Mouse (Mus musculus) right cerebral cortex, postnatal 25 days (tissue): ENCODE results near the gene Serinc3.
"Not testable (repeated sequence)": the region's sequence is repeated elsewhere in the genome, so short reads cannot be mapped to it uniquely, and the experiment has no call there.

Experiments
- DNase-seq: peaks from one replicate; pipeline ENCODE4 v3.0.0; 2022

Gene Serinc3

DNA sequence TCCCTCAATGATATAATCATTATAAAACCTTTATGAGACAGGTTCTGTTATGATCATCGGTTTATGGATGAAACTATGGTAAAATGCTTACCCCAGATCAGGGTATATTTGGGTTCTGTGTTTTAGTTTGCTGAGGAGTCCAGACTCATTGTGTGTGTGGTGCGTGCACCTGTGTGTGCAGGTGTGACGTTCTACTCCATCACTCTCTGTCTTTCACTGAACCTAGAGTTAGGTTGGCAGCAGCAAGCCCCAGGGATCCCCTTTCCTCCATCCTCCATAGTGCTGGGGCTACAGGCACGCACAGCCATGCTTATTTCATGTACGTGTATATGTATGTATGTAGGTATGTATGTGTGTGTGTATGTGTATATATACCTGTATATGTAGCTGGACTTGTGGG lies 17.1 kb upstream of the Serinc3 start:
- no peak for DNase-seq

DNA sequence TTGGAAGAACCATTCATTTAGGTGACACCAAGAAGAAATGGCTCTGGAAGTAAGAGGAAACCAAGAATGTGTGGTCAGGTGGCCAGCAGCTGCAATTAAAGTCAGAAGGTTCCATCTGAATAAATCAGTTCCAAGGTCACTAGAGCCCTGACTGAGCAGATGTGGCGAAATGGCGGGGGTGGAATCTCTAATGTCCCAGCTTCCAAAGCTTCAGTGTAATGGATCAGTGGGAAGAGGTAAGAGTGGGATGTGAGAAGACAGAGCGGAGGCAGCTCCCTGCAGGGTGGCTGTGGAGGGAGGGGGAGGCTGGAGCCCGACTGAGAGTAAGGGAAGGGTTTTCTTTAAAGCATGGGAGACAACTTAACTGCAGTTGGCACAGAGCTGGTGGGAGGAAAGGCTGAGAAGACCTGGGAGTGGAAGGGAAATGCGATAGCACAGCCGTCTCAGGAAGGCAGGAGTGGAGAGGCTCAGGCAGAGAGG lies 16.5 kb upstream of the Serinc3 start:
- DNase-seq = peak; percentile 70

DNA sequence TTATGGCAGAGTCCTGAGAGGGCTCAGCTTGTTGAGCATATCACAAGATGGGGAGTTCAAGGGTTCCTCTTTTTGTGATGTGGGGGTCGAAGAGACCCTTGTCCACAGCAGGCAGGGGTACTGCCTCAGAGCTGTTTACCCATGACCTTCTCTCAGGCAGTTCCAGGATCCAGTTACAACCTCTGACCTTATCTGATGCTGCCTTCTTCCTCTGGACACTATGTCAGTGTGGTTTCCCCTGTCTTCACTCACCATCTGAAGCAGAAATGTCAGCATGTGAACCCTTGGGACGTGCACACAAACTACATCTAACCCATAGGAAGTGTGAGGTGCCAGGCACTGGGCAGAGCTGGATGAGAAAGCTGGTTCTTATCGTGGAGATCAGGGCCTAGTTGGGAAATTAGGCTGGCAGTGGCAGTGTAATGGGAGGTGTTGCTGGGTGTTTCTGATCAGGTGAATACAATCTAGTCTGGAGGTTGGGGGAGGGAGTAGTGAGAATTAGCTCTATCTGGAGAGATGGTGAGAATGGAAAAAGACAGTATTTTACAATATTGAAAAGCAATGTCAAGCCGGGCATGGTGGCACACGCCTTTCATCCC lies 15.3 kb upstream of the Serinc3 start:
- no peak for DNase-seq

DNA sequence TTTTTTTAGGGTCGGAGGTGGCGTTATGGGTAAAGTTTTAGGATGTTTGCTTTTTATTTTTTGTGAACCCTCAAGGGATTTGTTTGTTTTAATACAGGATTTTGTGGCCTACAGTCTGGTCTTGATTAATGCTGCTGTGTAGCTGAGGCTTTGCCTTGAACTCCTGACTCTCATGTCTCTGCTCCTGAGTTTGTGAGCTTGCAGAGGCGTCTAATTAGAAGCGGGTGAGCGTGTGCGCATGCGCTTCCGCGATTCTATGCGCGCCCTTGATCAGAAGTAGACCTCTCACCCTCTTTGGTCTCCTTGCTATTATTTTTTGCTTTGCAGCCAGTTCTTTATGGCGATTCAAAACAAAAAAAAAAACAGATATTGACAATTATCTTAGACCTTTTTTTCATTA lies 14.5 kb upstream of the Serinc3 start:
- no peak for DNase-seq

DNA sequence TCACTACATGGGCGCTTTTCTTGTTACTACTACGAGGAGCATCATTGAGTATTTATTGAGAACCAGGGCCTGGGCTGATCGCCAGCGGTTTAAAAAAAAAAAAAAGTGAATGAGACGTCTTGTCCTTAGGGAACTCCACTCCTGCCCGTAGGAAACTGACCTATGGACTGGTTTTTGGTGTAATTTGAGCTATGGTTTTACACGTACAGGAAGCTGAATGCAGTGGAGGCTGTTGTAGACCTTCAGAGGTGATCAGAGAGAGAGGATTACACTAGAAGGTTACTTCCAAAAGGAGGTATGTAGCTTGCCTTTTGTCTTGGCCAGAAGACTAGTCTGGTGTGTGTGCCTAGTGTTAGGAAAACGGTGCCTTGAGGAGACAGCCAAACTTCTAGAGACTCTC lies 14.0 kb upstream of the Serinc3 start:
- DNase-seq = no peak

DNA sequence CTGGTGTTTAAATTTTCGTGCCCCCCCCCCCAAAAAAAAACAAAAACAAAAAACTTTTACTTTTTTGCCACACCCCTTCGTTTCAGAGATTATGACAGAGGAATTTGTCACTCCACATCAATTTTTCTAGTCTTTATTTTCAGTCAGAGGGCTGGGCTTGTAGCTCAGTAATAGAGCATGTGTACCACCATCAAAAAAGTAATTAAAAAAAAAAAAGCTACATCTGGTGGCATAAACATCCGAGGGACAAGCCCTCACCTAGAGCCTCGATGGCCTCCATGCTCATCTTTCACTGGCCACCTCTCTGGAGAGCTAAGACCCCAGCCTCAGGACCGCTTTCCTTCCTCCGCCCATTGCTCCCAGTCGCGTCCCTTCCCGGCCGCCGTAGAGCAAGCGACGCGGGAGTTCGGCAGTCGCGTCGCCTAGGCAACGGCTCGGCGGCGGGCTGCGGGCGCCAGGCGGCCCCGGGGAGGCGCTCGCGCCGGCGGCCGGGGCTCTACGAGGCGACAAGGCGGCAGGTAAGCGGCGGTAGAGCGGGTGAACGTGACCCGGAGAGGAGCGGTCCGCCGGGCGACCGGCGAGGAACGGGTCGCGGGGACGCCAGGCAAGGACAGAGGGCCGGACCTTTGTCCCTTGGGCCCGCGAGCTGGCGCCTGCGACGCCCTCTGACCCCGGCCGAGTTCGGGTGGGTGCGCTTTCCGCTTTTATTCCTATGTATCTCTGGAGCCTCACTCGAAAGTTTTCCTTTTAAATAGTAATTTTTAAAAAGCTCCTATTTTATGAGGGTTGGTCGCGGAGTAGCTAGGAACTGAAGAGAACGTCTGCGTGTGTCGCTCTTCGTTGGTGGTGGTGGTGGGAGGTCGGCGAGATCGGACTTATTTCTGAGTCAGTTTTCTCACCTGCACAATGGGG lies 13.3 kb upstream of the Serinc3 start, which contains the start of gene Pkig:
Pkig (plus strand) TSS at position 412 of the 912 bp plus-strand sequence.
- peak; percentile 91 for DNase-seq

DNA sequence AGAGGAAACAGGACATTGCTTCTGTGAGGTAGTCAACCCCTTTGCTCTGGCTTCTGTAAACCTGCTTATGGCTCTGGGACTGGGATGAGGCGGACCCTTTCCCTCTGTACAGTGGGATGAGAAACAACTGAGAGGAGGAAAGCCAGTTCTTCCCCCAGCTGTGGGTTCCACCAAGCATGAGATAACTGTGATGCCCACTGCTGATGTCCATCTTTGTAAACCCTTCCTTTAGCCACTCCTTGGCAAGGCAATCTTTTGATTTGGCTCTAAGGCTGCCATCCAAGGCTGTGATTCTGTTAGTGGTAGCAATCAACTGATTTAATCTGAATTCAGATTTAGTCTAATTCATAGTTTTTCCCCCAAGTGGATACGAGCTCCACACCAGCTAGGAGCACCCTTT lies 12.6 kb upstream of the Serinc3 start:
- no peak for DNase-seq

DNA sequence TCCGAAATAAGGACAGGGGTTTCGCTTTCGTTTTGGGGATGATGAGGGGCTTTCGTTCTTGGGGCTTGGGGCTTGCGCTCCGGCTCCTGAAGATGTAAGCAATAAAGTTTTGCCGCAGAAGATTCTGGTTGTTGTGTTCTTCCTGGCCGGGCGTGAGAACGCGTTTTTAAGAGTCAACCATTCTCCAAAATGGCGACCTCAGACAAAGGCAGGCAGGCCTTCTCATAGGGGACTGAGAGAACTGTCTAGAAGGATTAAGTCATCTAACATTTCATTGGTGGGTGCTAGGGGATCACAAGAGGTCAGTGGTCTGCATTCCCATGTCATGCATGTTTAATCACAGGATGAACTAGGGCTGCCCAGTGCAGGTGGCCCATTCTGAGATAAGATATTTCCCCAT lies 10.8 kb upstream of the Serinc3 start:
- DNase-seq = not testable (repeated sequence)

DNA sequence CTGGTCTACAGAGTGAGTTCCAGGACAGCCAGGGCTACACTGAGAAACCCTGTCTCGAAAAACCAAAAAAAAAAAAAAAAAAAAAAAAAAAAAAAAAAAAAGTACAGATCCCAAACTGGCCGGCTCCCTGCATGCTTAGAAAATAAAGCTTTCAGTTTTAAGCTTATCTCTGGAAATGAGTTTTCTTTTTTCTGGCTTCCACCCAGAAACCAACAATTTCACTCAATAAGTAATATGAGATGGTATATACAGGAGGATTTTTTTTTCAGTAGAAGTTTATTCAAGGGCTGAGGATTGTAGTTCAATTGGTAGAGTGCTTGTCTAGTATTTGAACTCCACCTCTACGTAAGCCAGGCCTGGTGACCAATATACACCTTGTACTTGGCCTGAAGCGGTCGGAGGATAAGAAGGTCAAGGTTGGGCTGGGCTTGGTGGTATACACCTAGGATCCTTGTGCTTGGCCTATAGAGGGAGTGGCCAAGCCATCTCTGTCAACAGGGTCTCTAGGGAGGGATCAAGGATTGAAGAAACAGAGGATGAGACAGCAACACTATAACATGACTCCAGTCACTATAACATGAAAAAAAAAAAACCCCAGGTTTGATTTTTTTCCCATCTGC lies 1.6 kb upstream of the Serinc3 start:
- DNase-seq = no peak

DNA sequence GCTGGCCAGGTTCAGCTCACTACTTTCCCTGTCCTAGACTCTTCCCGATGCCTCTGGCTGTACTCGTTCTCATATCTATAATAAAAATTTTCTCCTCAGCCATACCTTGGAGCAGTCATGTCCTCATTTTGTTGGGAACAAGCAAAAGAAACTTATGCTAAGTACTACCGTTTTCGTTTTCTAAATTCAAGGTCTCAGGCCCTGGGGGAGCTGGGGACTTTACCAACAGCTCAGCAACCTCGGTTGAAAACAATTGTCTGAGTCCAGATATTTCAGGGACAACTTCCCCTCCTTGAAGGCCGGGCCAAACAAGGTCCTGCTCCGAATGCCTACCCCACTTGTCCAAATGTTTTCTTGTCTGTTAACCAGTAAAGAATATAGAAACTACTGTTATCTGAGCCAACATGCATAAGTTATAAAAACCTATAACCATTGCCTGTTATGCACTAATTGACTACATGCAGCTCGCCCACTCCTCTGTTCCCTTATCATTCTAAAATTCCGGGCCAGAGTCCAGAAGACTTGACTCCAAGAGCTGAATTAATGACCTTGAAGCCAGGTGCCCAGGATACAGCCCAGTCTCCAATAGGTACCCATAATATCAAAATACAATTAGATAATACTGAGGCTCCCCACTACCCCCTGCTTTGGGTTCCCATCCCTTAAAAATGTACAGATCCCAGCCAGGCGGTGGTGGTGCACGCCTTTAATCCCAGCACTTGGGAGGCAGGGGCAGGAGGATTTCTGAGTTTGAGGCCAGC lies 949 bp upstream of the Serinc3 start:
- no peak for DNase-seq

DNA sequence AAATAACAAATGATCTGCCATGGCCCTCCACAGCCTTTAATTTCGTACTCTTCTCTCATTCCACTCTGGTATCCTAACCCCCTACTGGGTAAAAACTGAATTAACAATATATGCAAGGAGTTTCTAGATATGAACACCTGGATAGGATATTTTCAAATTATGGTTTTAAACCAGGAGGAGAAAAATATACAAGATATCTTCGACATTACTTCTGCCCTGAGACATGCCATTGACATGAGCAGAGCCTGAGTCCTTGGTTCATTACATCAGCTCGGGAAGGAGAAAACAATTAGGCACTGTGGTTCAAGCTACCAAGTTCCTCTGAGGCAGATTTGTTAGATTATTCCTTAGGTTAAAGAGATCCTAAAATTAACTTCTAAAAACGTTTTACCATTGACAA lies 884 bp downstream of the Serinc3 start:
- DNase-seq = no peak

DNA sequence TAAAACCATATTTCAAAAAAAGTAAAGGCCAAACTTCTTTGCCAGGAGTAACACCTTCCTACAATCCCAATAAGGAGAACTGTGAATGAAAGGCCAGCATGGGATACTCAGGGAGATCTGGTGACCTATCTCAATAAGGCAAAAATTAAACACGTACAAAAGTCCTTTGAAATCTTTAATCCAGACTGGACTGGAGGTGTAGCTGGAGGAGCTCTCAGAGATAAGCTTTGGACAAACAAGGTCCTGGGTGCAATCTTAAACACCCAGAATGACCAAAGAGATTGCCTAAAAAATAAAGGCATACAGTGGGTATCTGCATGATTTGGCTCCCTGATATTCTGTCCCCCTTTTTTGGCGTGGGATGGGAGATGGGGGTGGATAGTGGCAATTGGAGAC lies 1.4 kb downstream of the Serinc3 start:
- DNase-seq = no peak

DNA sequence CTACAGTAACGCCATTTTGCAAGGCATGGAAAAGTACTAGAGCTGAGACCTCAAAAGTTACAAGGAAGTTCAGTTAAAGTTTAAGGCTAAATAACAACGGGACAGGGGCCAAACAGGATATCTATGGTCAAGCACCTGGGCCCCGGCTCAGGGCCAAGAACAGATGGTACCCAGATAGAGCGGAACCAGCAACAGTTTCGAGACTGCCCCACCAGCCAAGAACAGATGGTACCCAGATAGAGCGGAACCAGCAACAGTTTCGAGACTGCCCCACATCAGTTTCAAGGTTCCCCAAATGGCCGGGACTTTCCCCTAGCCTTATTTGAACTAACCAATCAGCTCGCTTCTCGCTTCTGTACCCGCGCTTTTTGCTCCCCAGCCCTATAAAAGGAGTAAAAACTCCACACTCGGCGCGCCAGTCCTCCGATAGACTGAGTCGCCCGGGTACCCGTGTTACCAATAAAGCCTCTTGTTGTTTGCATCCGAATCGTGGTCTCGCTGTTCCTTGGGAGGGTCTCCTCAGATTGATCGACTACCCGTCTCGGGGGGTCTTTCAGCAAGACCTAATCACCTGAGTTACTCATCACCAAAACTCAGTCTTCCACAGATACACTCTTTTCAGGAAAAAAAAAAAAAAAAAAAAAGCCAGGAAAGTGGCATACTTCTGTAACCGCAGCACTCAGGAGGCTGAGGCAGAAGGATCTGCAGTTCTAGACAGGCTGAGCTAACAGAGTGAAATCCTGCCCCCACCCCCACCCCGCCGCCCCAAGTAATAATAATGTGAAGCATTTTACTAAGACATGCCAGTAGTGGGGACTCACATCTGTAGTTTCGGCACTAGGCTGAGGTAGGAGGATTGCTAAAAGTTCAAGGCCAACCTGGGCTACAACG lies 2.0 kb downstream of the Serinc3 start:
- DNase-seq = no peak

DNA sequence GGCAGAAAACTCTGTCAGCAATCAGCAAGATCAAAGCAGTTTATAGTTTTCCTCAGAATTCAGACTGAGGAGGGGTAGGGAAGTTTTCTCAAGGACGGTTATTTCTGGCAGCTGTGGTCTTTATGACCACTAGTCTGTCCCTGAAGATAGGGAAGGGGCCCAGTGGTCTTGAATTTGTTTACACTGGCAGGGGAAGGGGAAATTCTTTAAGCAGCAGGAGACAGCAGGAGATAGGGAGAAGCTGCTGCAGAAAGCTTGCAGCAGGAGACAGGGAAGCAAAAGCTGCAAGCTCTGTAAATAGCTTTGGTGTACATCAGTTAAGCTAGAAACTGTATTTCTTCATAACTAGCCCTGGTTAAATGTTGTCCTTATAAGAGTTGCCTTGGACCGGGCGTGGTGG lies 3.2 kb downstream of the Serinc3 start:
- DNase-seq = no peak

DNA sequence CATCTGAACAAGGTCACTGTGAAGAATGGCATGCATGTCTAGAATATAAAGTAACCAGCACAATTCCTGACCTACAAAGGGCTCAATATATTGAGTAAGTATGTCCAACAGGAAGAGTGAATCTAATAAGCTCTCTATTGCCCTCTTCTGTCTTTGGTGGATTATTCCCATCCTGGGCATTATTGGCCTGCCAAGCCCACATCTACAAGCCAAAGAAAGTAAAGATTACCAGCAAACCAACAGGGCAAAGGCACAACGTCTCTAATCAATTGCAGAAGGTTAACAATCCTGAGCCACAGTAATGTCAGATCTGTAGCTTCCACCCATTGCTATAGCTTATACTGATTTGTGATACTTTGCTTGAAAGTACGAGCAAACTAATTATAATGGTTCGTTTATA lies 4.4 kb downstream of the Serinc3 start:
- DNase-seq = no peak

DNA sequence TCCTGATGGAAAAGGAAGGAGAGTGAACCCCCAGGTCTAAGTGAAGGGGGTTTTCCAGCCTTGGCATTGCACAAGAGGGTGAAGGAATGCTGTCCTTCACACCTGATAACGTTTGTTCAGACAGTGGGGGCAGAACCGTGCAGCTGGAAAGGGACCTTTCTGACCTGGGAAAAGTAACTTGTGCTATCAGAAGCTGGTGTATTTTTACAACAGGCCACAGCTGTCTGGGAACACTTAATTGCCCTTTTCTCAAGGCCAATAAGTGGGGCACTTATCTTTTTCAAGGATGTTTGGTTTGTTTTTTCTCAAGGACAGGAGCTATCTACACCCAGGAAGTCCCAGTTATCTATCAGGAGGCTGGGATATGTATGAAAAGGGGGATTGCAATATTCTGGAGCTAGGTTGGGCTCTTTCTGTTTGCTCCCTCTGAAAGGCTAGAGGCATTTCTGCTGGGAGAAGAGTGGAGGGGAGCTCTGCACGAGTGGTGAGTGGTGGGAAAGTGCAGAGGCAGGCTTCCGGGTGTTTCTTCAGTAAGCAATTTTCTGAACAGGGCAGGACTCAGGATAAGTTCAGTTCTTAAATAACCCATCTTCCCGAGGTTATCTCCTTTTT lies 7.2 kb downstream of the Serinc3 start:
- DNase-seq = no peak

DNA sequence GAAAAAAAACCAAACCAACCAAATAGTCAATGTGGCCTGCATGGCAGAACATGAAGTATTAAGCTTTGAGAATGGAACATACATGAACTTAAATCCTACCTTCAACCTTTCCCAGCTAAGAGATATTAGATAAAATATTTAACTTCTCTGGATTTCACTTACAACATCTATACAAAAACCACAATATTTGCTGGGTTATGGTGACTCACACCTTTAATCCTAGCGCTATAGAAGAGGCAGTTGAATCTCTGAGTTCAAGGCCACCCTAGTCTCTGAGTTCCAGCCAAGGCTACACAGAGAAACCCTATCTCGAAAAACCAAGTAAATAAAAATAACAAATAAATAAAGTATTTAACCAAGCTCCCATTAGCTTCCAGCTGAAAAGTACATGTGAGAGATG lies 8.9 kb downstream of the Serinc3 start:
- no peak for DNase-seq

DNA sequence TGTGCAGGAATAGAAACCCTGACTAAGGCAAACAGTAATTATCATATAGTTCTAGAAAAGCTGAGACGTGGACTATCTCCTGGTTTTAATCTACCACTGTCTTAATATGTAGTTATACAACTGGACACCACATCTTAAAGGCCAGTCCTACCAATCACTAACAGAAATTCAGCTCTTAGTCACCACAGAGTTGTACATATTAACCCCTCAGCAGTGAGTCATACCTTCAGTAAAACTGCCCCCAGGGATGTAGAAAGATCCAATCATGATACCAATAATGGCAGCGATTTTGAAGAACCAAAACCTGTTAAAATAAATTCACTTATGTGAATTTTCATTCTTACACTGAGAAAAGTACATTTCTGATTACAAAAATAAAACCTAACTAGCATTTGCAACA lies 10.7 kb downstream of the Serinc3 start:
- no peak for DNase-seq

DNA sequence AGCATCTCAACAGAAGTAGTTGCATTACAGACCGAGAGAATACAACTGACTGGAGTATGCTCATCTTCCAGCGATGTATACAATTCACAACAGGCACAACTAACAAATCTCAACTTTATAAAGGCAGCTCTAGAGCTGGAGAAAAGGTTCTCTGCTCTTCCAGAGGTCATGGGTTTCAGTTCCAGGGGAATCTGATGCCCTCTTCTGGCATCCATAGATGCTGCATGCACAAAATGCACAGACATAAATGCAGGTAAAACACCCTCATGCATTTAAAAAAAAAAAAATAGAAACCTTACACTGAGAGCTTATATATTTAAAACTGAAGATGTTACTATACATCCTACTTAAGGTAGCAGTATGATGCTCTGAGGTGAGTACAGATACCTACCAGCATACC lies 13.2 kb downstream of the Serinc3 start:
- no peak for DNase-seq

DNA sequence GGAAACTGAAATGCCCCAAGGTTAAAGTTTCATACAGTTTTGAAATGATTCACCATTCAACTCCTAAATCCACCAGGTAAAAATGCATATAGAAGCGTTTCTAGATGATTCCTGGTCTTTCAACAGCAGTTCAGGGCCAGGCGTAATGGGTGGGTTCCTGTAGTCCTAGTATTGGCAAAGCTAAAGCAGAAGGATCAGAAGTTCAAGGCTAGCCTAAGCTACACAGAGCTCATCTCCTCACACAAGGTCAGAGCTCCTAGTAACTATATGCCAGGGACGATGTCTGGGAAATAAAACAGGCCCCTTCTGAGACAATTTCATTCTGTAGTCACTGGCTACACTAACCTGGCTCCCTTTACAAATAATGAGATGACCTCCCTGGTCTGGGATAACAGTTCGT lies 13.7 kb downstream of the Serinc3 start:
- DNase-seq = no peak

DNA sequence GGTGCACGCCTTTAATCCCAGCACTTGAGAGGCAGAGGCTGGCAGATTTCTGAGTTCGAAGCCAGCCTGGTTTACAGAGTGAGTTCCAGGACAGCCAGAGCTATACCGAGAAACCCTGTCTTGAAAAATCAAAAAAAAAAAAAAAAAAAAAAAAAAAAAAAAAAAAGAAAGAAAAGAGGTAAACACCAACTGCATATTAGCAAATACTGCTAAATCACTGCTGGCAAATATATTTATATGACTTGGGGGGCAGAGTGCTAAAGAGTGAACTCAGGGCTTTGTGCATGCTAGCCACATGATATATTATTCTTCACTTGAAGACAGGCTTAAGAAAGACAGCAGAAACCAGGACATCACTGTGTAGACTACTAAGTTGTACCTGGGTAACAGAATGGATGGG lies 23.5 kb downstream of the Serinc3 start:
- not testable (repeated sequence) for DNase-seq

DNA sequence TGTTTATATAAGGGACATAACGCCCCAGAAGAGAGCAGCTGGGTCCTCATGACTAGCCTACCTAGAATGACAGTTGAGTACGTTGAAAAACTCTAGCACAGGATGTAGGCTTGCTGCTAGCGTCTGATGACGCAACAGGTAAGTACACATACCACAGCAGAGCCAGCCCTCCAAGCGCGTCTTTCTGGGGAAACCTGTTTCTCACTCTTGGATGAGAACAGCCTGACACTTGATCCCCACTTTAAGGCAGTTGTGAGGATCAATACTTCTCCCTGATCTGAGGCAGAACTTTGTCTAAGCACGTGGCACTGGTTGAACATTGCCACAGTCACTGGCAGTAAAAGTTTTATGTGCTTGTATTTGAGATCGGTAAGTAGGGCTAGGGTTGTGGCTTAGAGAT lies 24.5 kb downstream of the Serinc3 start:
- DNase-seq = no peak
